Mouse (Mus musculus): Measurements from ENCODE around the gene Zfp748. TPM values are rescaled to one million over a fixed set of nuclear protein-coding genes. Genes with fewer than 3 reads are reported as not detected.

The Zfp748 gene
- 0.06 and 0.75 TPM in 2 replicates for polyA plus RNA-seq (2012; rRNA removed; ENCODE audit: low replicate concordance)

DNA sequence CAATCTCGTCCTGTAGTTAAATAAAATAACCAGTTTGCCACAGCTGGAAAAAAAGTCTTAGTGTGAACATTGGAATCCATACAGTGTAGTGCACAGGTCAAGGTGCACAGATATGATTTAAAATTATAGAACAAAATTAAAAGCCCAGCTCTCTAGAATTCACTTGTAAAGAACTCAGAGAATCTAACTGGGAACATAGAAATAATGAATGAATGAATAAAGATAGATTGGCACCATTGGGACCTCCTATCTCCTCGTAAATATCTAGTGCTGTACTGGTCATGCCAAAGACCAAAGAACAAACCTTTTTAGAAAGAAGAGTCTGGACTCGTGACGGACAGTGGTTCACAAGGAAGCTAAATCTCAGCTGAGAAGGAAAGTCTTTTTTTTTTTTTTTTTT, at the start of gene Zfp748:
Zfp748 (minus strand) TSS at position 101 of the 400 bp plus-strand sequence.

DNA sequence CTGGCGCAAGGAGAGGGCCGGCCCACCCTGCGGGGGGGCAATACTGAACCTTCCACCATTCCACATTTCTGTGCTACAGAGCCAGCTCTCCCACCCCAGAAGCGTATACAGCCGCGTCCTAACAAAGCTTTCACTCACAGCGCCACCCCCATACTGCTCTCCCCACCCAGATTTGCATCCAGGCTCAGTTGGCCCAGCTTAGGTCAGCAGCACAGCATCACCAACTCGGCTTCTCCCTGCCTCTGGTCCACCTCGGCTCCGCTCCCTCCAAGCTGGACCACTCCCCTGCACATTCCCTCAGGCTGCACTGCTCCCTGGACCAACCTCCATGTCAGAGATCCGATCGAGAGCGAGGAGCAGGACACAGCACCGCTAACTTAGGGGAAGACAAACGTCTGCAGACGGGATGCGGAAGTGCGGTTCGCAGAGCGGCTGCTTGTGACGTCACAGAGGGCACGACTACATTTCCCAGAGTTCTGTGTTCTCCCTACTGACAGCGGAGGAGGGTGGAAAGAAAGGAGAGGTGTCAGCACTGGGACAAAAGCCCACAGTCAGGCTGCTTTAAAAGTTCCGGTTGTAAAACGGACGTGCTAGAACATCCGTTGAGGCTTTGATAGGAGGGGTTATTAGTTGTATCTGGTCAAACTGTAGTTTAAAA, 27.7 kb downstream of the Zfp748 start, which contains the start of the genes Gm26965 and Zfp87:
Gm26965 (minus strand) TSS at position 399 of the 658 bp plus-strand sequence.
Zfp87 (minus strand) TSS at position 425 of the 658 bp plus-strand sequence.

DNA sequence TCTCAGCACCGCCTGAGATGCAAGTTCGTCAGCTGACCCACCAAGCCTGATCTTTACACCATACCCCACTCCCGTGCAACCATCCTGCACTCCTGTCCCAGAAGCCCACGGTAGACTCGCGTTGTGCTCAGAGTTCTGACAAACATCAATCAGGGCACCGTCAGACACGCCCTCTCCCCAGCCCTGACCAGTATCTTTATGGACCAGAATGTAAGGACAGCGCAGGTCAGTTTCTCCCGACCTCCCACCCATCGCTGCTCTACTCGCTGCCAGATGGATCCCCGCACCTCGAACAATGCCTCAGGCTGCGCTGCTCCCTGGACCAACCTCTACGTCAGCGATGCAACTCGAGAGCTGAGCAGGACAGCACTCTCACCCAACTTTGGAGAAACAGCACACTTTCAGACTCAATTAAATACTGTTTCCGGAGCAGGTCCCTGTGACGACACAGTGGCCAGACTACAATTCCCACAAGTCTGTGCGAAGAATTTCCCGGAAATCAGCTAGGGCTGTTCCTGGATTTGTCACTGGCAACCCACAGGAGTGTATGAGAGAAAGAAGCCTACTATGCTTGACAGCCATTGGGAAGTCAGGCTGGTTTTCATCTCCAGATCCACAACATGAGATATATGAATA, 53.4 kb downstream of the Zfp748 start, which contains the start of gene Zfp58:
Zfp58 (minus strand) TSS at position 472 of the 636 bp plus-strand sequence.

Other genes with a start within 250 kb of the Zfp748 start
- gene Zfp457, start 247.3 kb downstream of the Zfp748 start, polyA plus RNA-seq (2012; rRNA removed; ENCODE audit: low replicate concordance) = 0.42 and 0.62 TPM in 2 replicates
- 0.09 and 0.11 TPM in 2 replicates for gene Zfp595, start 221.3 kb downstream of the Zfp748 start, polyA plus RNA-seq (2012; rRNA removed; ENCODE audit: low replicate concordance)
- not detected in 2 replicates for gene Gm28044, start 193.3 kb downstream of the Zfp748 start, polyA plus RNA-seq (2012; rRNA removed; ENCODE audit: low replicate concordance)
- 0.02 TPM in 2 replicates for gene Zfp953, start 193.2 kb downstream of the Zfp748 start, polyA plus RNA-seq (2012; rRNA removed; ENCODE audit: low replicate concordance)
- gene Gm28041, start 178.1 kb downstream of the Zfp748 start, polyA plus RNA-seq (2012; rRNA removed; ENCODE audit: low replicate concordance) = not detected in 2 replicates
- gene Zfp456, start 178.0 kb downstream of the Zfp748 start, polyA plus RNA-seq (2012; rRNA removed; ENCODE audit: low replicate concordance) = 0.02 TPM in 1 of 2 replicates, not detected in the other
- gene Zfp429, start 154.0 kb downstream of the Zfp748 start, polyA plus RNA-seq (2012; rRNA removed; ENCODE audit: low replicate concordance) = not detected in 2 replicates
- gene Zfp459, start 132.4 kb downstream of the Zfp748 start, polyA plus RNA-seq (2012; rRNA removed; ENCODE audit: low replicate concordance) = 0.23 and 0.24 TPM in 2 replicates
- gene Zfp874a, start 102.2 kb downstream of the Zfp748 start, polyA plus RNA-seq (2012; rRNA removed; ENCODE audit: low replicate concordance) = 0.05 TPM in 1 of 2 replicates, not detected in the other
- gene Zfp874b, start 69.6 kb downstream of the Zfp748 start, polyA plus RNA-seq (2012; rRNA removed; ENCODE audit: low replicate concordance) = 0.22 TPM in 1 of 2 replicates, not detected in the other
- 0.16 TPM in 1 of 2 replicates, not detected in the other for gene Zfp58, start 53.3 kb downstream of the Zfp748 start, polyA plus RNA-seq (2012; rRNA removed; ENCODE audit: low replicate concordance)
- not detected in 2 replicates for gene Gm26965, start 27.7 kb downstream of the Zfp748 start, polyA plus RNA-seq (2012; rRNA removed; ENCODE audit: low replicate concordance)
- gene Zfp87, start 27.7 kb downstream of the Zfp748 start, polyA plus RNA-seq (2012; rRNA removed; ENCODE audit: low replicate concordance) = 2.9 and 6.7 TPM in 2 replicates
- 0.04 TPM in 1 of 2 replicates, not detected in the other for gene Zfp729b, start 55.9 kb upstream of the Zfp748 start, polyA plus RNA-seq (2012; rRNA removed; ENCODE audit: low replicate concordance)
- gene Gm49345, start 83.9 kb upstream of the Zfp748 start, polyA plus RNA-seq (2012; rRNA removed; ENCODE audit: low replicate concordance) = not detected in 2 replicates
- 0.09 and 0.11 TPM in 2 replicates for gene Zfp729a, start 84.0 kb upstream of the Zfp748 start, polyA plus RNA-seq (2012; rRNA removed; ENCODE audit: low replicate concordance)
- gene Zfp738, start 133.2 kb upstream of the Zfp748 start, polyA plus RNA-seq (2012; rRNA removed; ENCODE audit: low replicate concordance) = 1.0 and 1.1 TPM in 2 replicates
- gene Zfp65, start 175.3 kb upstream of the Zfp748 start, polyA plus RNA-seq (2012; rRNA removed; ENCODE audit: low replicate concordance) = 0.09 and 0.19 TPM in 2 replicates
- gene Zfp85, start 201.4 kb upstream of the Zfp748 start, polyA plus RNA-seq (2012; rRNA removed; ENCODE audit: low replicate concordance) = not detected in 2 replicates
- gene Zfp493, start 225.9 kb upstream of the Zfp748 start, polyA plus RNA-seq (2012; rRNA removed; ENCODE audit: low replicate concordance) = 0.07 and 0.12 TPM in 2 replicates